Mouse (Mus musculus): ENCODE data around the gene Olfr168. TPM values are rescaled to one million over a fixed set of nuclear protein-coding genes. Genes with fewer than 3 reads are reported as not detected.

Olfr168 gene
- not detected for polyA plus RNA-seq (2014; fragmentation: Illumina TruSeq; extraction: RNeasy Lipid Tissue Mini Kit (QIAGEN cat#74804); ENCODE audit: low read depth, low replicate concordance)

GRCm38 (mm10) chr16:19535455-19535854, at the start of gene Olfr168:
Gene Olfr168 (minus strand): TSS chr16:19535555.

GRCm38 (mm10) chr16:19571709-19572108, 36.4 kb upstream of the Olfr168 start, which contains the start of gene Olfr169:
Gene Olfr169 (minus strand): TSS chr16:19571809.

DNA sequence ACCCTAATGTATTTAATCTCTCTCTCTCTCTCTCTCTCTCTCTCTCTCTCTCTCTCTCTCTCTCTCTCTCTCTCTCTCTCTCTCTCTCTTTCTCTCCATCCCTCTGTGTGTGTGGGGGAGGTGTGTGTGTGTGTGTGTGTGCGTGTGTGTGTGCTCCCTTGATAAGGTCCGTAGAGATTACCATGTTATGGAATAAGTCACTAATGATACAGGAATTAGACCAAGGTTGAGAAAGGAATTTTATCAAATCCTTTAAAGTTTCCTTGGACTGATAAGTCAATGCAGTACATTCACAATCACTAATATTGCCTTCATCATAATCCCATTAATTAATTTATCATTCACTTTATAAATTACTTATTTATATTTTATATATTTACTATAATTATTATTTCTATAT, 13.2 kb downstream of the Olfr168 start, which contains the start of gene Olfr167:
Gene Olfr167, minus strand, starts transcription at position 101 of the 400 bp plus-strand sequence.

GRCm38 (mm10) chr16:19483394-19483793, 52.0 kb downstream of the Olfr168 start, which contains the start of gene Olfr166:
Gene Olfr166 (plus strand): TSS chr16:19483694.

Other genes with a start within 250 kb of the Olfr168 start
- not detected for gene Olfr164, start 221.5 kb downstream of the Olfr168 start, polyA plus RNA-seq (2014; fragmentation: Illumina TruSeq; extraction: RNeasy Lipid Tissue Mini Kit (QIAGEN cat#74804); ENCODE audit: low read depth, low replicate concordance)
- gene Olfr165, start 112.4 kb downstream of the Olfr168 start, polyA plus RNA-seq (2014; fragmentation: Illumina TruSeq; extraction: RNeasy Lipid Tissue Mini Kit (QIAGEN cat#74804); ENCODE audit: low read depth, low replicate concordance) = not detected
- gene Olfr166, start 51.9 kb downstream of the Olfr168 start, polyA plus RNA-seq (2014; fragmentation: Illumina TruSeq; extraction: RNeasy Lipid Tissue Mini Kit (QIAGEN cat#74804); ENCODE audit: low read depth, low replicate concordance) = not detected
- gene Olfr167, start 13.3 kb downstream of the Olfr168 start, polyA plus RNA-seq (2014; fragmentation: Illumina TruSeq; extraction: RNeasy Lipid Tissue Mini Kit (QIAGEN cat#74804); ENCODE audit: low read depth, low replicate concordance) = not detected
- not detected for gene Olfr169, start 36.3 kb upstream of the Olfr168 start, polyA plus RNA-seq (2014; fragmentation: Illumina TruSeq; extraction: RNeasy Lipid Tissue Mini Kit (QIAGEN cat#74804); ENCODE audit: low read depth, low replicate concordance)
- not detected for gene Olfr170, start 76.3 kb upstream of the Olfr168 start, polyA plus RNA-seq (2014; fragmentation: Illumina TruSeq; extraction: RNeasy Lipid Tissue Mini Kit (QIAGEN cat#74804); ENCODE audit: low read depth, low replicate concordance)
- gene Olfr171, start 94.4 kb upstream of the Olfr168 start, polyA plus RNA-seq (2014; fragmentation: Illumina TruSeq; extraction: RNeasy Lipid Tissue Mini Kit (QIAGEN cat#74804); ENCODE audit: low read depth, low replicate concordance) = not detected
- gene Lamp3, start 170.8 kb upstream of the Olfr168 start, polyA plus RNA-seq (2014; fragmentation: Illumina TruSeq; extraction: RNeasy Lipid Tissue Mini Kit (QIAGEN cat#74804); ENCODE audit: low read depth, low replicate concordance) = not detected
- 0.26 TPM for gene B3gnt5, start 224.7 kb upstream of the Olfr168 start, polyA plus RNA-seq (2014; fragmentation: Illumina TruSeq; extraction: RNeasy Lipid Tissue Mini Kit (QIAGEN cat#74804); ENCODE audit: low read depth, low replicate concordance)

Measured in heart, adult 10 weeks (tissue).